Mouse (Mus musculus): ENCODE measurements around the gene Faf1. TPM values are rescaled to one million over a fixed set of nuclear protein-coding genes. Genes with fewer than 3 reads are reported as not detected.

The Faf1 gene
- polyA plus RNA-seq (2012) = 4.1 and 4.7 TPM in 2 replicates

GRCm38 (mm10) chr4:109676218-109677215 lies at the start of gene Faf1:
TSS of gene Faf1 (plus strand) at chr4:109676588.

GRCm38 (mm10) chr4:109666461-109667269 lies 9.7 kb upstream of the Faf1 start, which contains the start of gene Cdkn2c:
TSS of gene Cdkn2c (minus strand) at chr4:109667189.

GRCm38 (mm10) chr4:109977148-109978067 lies 301.0 kb downstream of the Faf1 start, which contains the start of gene Dmrta2:
TSS of gene Dmrta2 (plus strand) at chr4:109978053.

Other genes with a start within 250 kb of the Faf1 start
- gene Rnf11, start 191.9 kb upstream of the Faf1 start, polyA plus RNA-seq (2012) = 14.5 and 15.0 TPM in 2 replicates
- not detected in 2 replicates for gene 4930522H14Rik, start 145.3 kb upstream of the Faf1 start, polyA plus RNA-seq (2012)
- 25.4 and 36.1 TPM in 2 replicates for gene Cdkn2c, start 9.4 kb upstream of the Faf1 start, polyA plus RNA-seq (2012)

Measured in megakaryocyte-erythroid progenitor cell, adult 5 weeks (primary cell).